Mouse (Mus musculus) CH12.LX (cell line): ENCODE data around the gene Phtf2. TPM values are rescaled to one million over a fixed set of nuclear protein-coding genes. Genes with fewer than 3 reads are reported as not detected.

Source experiments
- DNase-seq: peaks from one replicate; pipeline ENCODE4 v3.0.0-alpha.2; 2013; ENCODE audit errors: extremely low read depth
- H3K27ac ChIP-seq: 2 replicates; pipeline ENCODE4 v1.5.1; 2012; ENCODE audit warnings: low read depth, mild to moderate bottlenecking, control low read depth, moderate library complexity; ENCODE audit not compliant: insufficient read depth
- H3K27me3 ChIP-seq: replicated peaks from 2 replicates; pipeline ENCODE3; 2012; ENCODE audit warnings: inconsistent platforms
- H3K36me3 ChIP-seq, 2 experiments: replicated peaks in 1 of 2; 2 replicates each; pipeline versions ENCODE3 to v1.6.1; 2012; ENCODE audit warnings: inconsistent platforms in 1 of 2, low read length in 1 of 2, mild to moderate bottlenecking in 1 of 2, mixed read lengths in 1 of 2, moderate library complexity in 1 of 2; ENCODE audit not compliant: control insufficient read depth in 1 of 2, insufficient read depth in 1 of 2
- H3K4me1 ChIP-seq, 2 experiments: 2 replicates each; pipeline ENCODE4 v1.6.1; 2012; ENCODE audit warnings: inconsistent platforms in 1 of 2, moderate library complexity in 1 of 2; ENCODE audit not compliant: insufficient read depth in 2 of 2, control insufficient read depth in 1 of 2
- H3K4me2 ChIP-seq: 2 replicates; pipeline ENCODE4 v1.6.1; 2012; ENCODE audit warnings: low read depth, mild to moderate bottlenecking, control low read depth; ENCODE audit not compliant: poor library complexity, insufficient read depth, severe bottlenecking
- H3K4me3 ChIP-seq, 3 experiments: fragments of 150-350 bp in 1 of 3; sonication (generic) in 1 of 3; replicated peaks in 1 of 3; 2 replicates each; pipeline versions ENCODE3 to v1.5.1; 2011 to 2012; ENCODE audit warnings: low read depth in 2 of 3, low read length in 2 of 3, mild to moderate bottlenecking in 2 of 3, moderate library complexity in 2 of 3, control low read depth in 1 of 3, improper control_type of control experiment in 1 of 3, inconsistent platforms in 1 of 3, mixed read lengths in 1 of 3; ENCODE audit not compliant: poor library complexity in 1 of 3
- H3K79me2 ChIP-seq: replicated peaks from 2 replicates; pipeline ENCODE4 v1.6.1; 2012; ENCODE audit warnings: mild to moderate bottlenecking, moderate library complexity; ENCODE audit not compliant: control insufficient read depth, poor library complexity, insufficient read depth, severe bottlenecking; ENCODE audit errors: extremely low read depth
- H3K9ac ChIP-seq: 2 replicates; pipeline ENCODE4 v1.6.1; 2012; ENCODE audit warnings: low read depth, mild to moderate bottlenecking, control low read depth, moderate library complexity; ENCODE audit not compliant: insufficient read depth
- H3K9me3 ChIP-seq: replicated peaks from 2 replicates; pipeline ENCODE3; 2012; ENCODE audit warnings: low read length, inconsistent platforms, mixed read lengths
- BHLHE40 ChIP-seq: IDR thresholded peaks from 2 replicates; pipeline ENCODE4 v1.6.1; 2011; ENCODE audit warnings: mild to moderate bottlenecking, low read depth, low read length, improper control_type of control experiment
- CHD1 ChIP-seq: IDR thresholded peaks from 2 replicates; pipeline ENCODE4 v1.6.1; 2012; ENCODE audit warnings: low read depth, low read length, improper control_type of control experiment, inconsistent platforms
- CHD2 ChIP-seq: IDR thresholded peaks from 2 replicates; pipeline ENCODE4 v1.6.1; 2011; ENCODE audit warnings: low read length, improper control_type of control experiment
- CTCF ChIP-seq, 2 experiments: IDR thresholded peaks in 1 of 2; conservative IDR thresholded peaks in 1 of 2; 2 replicates each; pipeline ENCODE4 v1.5.1; 2011 to 2012; ENCODE audit warnings: low read depth in 2 of 2, low read length in 2 of 2, improper control_type of control experiment in 1 of 2, inconsistent platforms in 1 of 2, mild to moderate bottlenecking in 1 of 2, moderate library complexity in 1 of 2
- E2F4 ChIP-seq: IDR thresholded peaks from 2 replicates; pipeline ENCODE4 v1.6.1; 2011; ENCODE audit warnings: low read depth, low read length, improper control_type of control experiment; ENCODE audit not compliant: insufficient replicate concordance
- ELF1 ChIP-seq: IDR thresholded peaks from 2 replicates; pipeline ENCODE4 v1.6.1; 2014; ENCODE audit warnings: low read depth, mild to moderate bottlenecking, inconsistent platforms, low read length, improper control_type of control experiment
- EP300 ChIP-seq: IDR thresholded peaks from 2 replicates; pipeline ENCODE4 v1.6.1; 2011; ENCODE audit warnings: low read length, improper control_type of control experiment
- ETS1 ChIP-seq: conservative IDR thresholded peaks from 2 replicates; pipeline ENCODE4 v1.6.1; 2012; ENCODE audit warnings: low read depth, mild to moderate bottlenecking, inconsistent platforms, low read length, improper control_type of control experiment, moderate library complexity
- GABPA ChIP-seq: IDR thresholded peaks from 2 replicates; pipeline ENCODE4 v1.6.1; 2012; ENCODE audit warnings: low read depth, low read length, improper control_type of control experiment, inconsistent platforms; ENCODE audit not compliant: insufficient replicate concordance
- HCFC1 ChIP-seq: IDR thresholded peaks from 2 replicates; pipeline ENCODE4 v1.6.1; 2012; ENCODE audit warnings: low read depth, mild to moderate bottlenecking, inconsistent platforms, low read length, improper control_type of control experiment
- IRF4 ChIP-seq: IDR thresholded peaks from 2 replicates; pipeline ENCODE4 v1.6.1; 2014; ENCODE audit warnings: low read depth, mild to moderate bottlenecking, inconsistent platforms, low read length, improper control_type of control experiment
- JUN ChIP-seq: IDR thresholded peaks from 2 replicates; pipeline ENCODE4 v1.6.1; 2011; ENCODE audit warnings: low read depth, mild to moderate bottlenecking, low read length, improper control_type of control experiment, moderate library complexity; ENCODE audit not compliant: insufficient read depth
- MAFK ChIP-seq: IDR thresholded peaks from 2 replicates; pipeline ENCODE4 v1.6.1; 2011; ENCODE audit warnings: low read length, improper control_type of control experiment; ENCODE audit not compliant: insufficient replicate concordance
- MAX ChIP-seq: IDR thresholded peaks from 2 replicates; pipeline ENCODE4 v1.6.1; 2011; ENCODE audit warnings: low read length, improper control_type of control experiment
- MAZ ChIP-seq: IDR thresholded peaks from 2 replicates; pipeline ENCODE4 v1.6.1; 2012; ENCODE audit warnings: low read depth, mild to moderate bottlenecking, inconsistent platforms, low read length, improper control_type of control experiment, moderate library complexity
- MEF2A ChIP-seq: IDR thresholded peaks from 2 replicates; pipeline ENCODE4 v1.6.1; 2014; ENCODE audit warnings: low read depth, mild to moderate bottlenecking, inconsistent platforms, low read length, improper control_type of control experiment, borderline replicate concordance
- MXI1 ChIP-seq: IDR thresholded peaks from 2 replicates; pipeline ENCODE4 v1.6.1; 2011; ENCODE audit warnings: mild to moderate bottlenecking, low read depth, low read length, improper control_type of control experiment
- MYC ChIP-seq: IDR thresholded peaks from 2 replicates; pipeline ENCODE4 v1.6.1; 2011; ENCODE audit warnings: low read depth, mild to moderate bottlenecking, improper control_type of control experiment, low read length
- NRF1 ChIP-seq: IDR thresholded peaks from 2 replicates; pipeline ENCODE4 v1.6.1; 2014; ENCODE audit warnings: low read depth, mild to moderate bottlenecking, inconsistent platforms, low read length, improper control_type of control experiment, moderate library complexity
- PAX5 ChIP-seq: IDR thresholded peaks from 2 replicates; pipeline ENCODE4 v1.6.1; 2012; ENCODE audit warnings: low read length, inconsistent platforms, mixed read lengths
- POLR2AphosphoS2 ChIP-seq: IDR thresholded peaks from 2 replicates; pipeline ENCODE4 v1.6.1; 2011; ENCODE audit warnings: low read depth, low read length, improper control_type of control experiment
- RAD21 ChIP-seq: IDR thresholded peaks from 2 replicates; pipeline ENCODE4 v1.6.1; 2011; ENCODE audit warnings: low read depth, mild to moderate bottlenecking, low read length, improper control_type of control experiment, moderate library complexity
- RCOR1 ChIP-seq: conservative IDR thresholded peaks from 2 replicates; pipeline ENCODE4 v1.6.1; 2012; ENCODE audit warnings: low read depth, mild to moderate bottlenecking, inconsistent platforms, low read length, improper control_type of control experiment
- SIN3A ChIP-seq: IDR thresholded peaks from 2 replicates; pipeline ENCODE4 v1.6.1; 2012; ENCODE audit warnings: low read length, improper control_type of control experiment, inconsistent platforms
- SMC3 ChIP-seq: IDR thresholded peaks from 2 replicates; pipeline ENCODE4 v1.6.1; 2011; ENCODE audit warnings: low read depth, low read length, improper control_type of control experiment
- TCF12 ChIP-seq: IDR thresholded peaks from 2 replicates; pipeline ENCODE4 v1.6.1; 2014; ENCODE audit warnings: low read depth, mild to moderate bottlenecking, inconsistent platforms, low read length, improper control_type of control experiment
- UBTF ChIP-seq: IDR thresholded peaks from 2 replicates; pipeline ENCODE4 v1.6.1; 2012; ENCODE audit warnings: low read depth, mild to moderate bottlenecking, inconsistent platforms, low read length, improper control_type of control experiment, moderate library complexity
- USF1 ChIP-seq: IDR thresholded peaks from 2 replicates; pipeline ENCODE4 v1.6.1; 2014; ENCODE audit warnings: low read depth, mild to moderate bottlenecking, inconsistent platforms, low read length, improper control_type of control experiment
- USF2 ChIP-seq: conservative IDR thresholded peaks from 2 replicates; pipeline ENCODE4 v1.6.1; 2011; ENCODE audit warnings: low read depth, low read length, improper control_type of control experiment
- ZC3H11A ChIP-seq: IDR thresholded peaks from 2 replicates; pipeline ENCODE4 v1.6.1; 2012; ENCODE audit warnings: low read depth, mild to moderate bottlenecking, inconsistent platforms, low read length, improper control_type of control experiment
- ZKSCAN1 ChIP-seq: IDR thresholded peaks from 2 replicates; pipeline ENCODE4 v1.6.1; 2012; ENCODE audit warnings: low read depth, inconsistent platforms, low read length, improper control_type of control experiment, borderline replicate concordance
- ZMIZ1 ChIP-seq: IDR thresholded peaks from 2 replicates; pipeline ENCODE4 v1.6.1; 2012; ENCODE audit warnings: low read depth, mild to moderate bottlenecking, inconsistent platforms, low read length, improper control_type of control experiment
- ZNF384 ChIP-seq: IDR thresholded peaks from 2 replicates; pipeline ENCODE4 v1.6.1; 2012; ENCODE audit warnings: low read depth, low read length, improper control_type of control experiment, inconsistent platforms
- dilution Hi-C: fragments of 300-500 bp; cut with MboI; formaldehyde crosslinking; loops from 2 replicates; pipeline ENCODE4 v1.14.3; 2020; ENCODE audit warnings: low sequenced_read_pairs; ENCODE audit not compliant: extremely low pct_unique_long_range_greater_than_20kb, extremely low pct_ligation_motif_present
- in situ Hi-C: fragments of 300-500 bp; cut with MboI; formaldehyde crosslinking; loops from 3 replicates; pipeline ENCODE4 v1.14.3; 2019; ENCODE audit warnings: low sequenced_read_pairs, low pct_ligation_motif_present, low pct_unique_long_range_greater_than_20kb, mixed read lengths
- polyA plus RNA-seq: library from polyadenylated mRNA; unstranded; fragments of >175 nt; gene quantifications from 2 replicates; pipeline ENCODE4 v1.2.1, GENCODE M21; 2012; ENCODE audit warnings: low read depth; ENCODE audit not compliant: insufficient read length
- total RNA-seq, 2 experiments: library from RNA; depleted of rRNA; stranded (reverse); fragments of 300-350 nt in 1 of 2; fragments of >200 nt in 1 of 2; gene quantifications; 2 replicates each; pipeline ENCODE4 v1.2.3; 2012 to 2014

The Phtf2 gene
- total and polyA plus RNA-seq, 3 experiments = 18.5 to 30.4 (median 28.1) TPM

DNA sequence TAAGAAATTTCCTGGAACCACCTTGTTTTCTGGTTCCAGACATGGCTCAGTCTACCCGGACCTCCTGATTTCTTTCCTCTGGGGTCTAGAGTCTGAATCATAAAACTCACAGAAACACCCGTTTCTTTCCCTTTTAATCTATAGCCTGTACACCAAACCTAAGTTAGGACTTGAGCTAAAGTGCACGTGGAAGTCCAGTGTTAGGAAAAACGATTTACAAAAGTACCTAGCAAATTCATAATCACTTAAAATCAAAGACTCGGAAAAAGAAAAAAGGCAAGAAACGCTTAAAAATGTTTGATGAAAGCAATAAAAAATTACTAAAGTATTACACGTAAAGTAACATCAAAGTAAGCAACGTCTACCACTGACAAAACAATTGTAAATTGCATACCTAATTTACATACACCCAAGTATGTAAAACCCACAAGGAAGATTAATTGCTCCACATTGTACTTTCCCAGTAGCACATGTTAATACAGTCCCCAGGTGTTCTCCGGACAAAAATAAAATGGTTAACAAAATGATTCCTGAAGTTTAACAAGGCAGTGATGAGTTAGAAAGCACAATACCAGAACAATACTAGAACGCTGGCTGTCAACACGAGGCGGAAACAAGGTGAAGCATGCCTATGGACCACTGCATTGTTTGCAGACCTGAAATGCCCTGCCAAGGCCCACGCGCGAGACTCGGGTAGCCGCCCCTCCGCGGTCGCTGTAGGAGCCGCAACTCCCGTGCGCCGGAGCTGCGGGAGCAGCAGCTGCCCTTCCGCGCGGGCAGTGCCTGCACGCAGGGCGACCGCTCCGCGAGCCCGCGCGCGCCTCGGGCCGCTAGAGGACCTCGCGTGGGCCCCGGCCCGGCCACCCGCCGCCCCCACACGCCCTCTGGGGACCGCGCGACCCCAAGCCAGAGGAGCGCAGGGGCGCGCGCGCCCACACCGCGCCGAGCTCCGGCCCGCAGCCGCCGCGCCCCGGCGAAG is 838 bp downstream of the Phtf2 start:
- dilution Hi-C loops = no loop called here
- Histone ChIP-seq H3K27ac (peak overlapping the region; percentile 71; the same call in 1 of the 2 replicates), H3K4me3 (peak overlapping the region; percentile 67 to 90 (median 89)), H3K9me3 (no peaks in the 10 kb centered on the region), H3K79me2 (peaks cover 33% of the 10 kb centered on the region), H3K4me2 (peak overlapping the region; percentile 94), H3K36me3 (peaks cover 0 to 14% of the 10 kb centered on the region in 2 experiments), H3K4me1 (peaks cover 7 to 45% of the 10 kb centered on the region in 2 experiments), H3K27me3 (no peaks in the 10 kb centered on the region), H3K9ac (peak overlapping the region; percentile 76)
- DNase-seq = peak; percentile 45
- in situ Hi-C loops = no loop called here
- TF ChIP-seq MXI1 = peak; percentile 85
- TF ChIP-seq CTCF (conservative IDR thresholded peaks at IDR 0.05 in 1 of 2, IDR thresholded peaks at IDR 0.05 in 1 of 2; ENCODE audit: low read depth in 2 of 2, low read length in 2 of 2) = no peak
- no peak for TF ChIP-seq RAD21
- no peak for TF ChIP-seq ETS1
- no peak for TF ChIP-seq MEF2A
- no peak; the same call in 1 of the 2 replicates for TF ChIP-seq EP300
- TF ChIP-seq ZNF384 = no peak
- no peak for TF ChIP-seq ZKSCAN1
- TF ChIP-seq BHLHE40 = 0 out of 2 replicates have a peak, but pooled peaks have one; percentile 52
- TF ChIP-seq IRF4 = no peak
- TF ChIP-seq MYC = peak; percentile 84; the same call in 1 of the 2 replicates
- no peak for TF ChIP-seq POLR2AphosphoS2
- no peak for TF ChIP-seq SMC3
- no peak for TF ChIP-seq ZMIZ1
- TF ChIP-seq PAX5 = no peak
- no peak for TF ChIP-seq CHD1
- no peak for TF ChIP-seq TCF12
- TF ChIP-seq E2F4 = no peak
- TF ChIP-seq SIN3A = peak; percentile 60; the same call in 1 of the 2 replicates
- TF ChIP-seq USF1 = no peak
- TF ChIP-seq MAX = peak; percentile 64
- TF ChIP-seq NRF1 = no peak
- no peak for TF ChIP-seq CHD2
- no peak for TF ChIP-seq MAZ
- TF ChIP-seq ZC3H11A = no peak
- TF ChIP-seq USF2 = no peak
- no peak for TF ChIP-seq UBTF
- no peak for TF ChIP-seq RCOR1
- TF ChIP-seq JUN = no peak
- TF ChIP-seq HCFC1 = no peak
- no peak for TF ChIP-seq GABPA
- TF ChIP-seq ELF1 = no peak
- no peak for TF ChIP-seq MAFK
- TF ChIP-seq, all 38 proteins: peak for 5
